Mouse (Mus musculus) adrenal gland, postnatal 4 days (tissue): ENCODE measurements around the gene Gm45837. TPM values are rescaled to one million over a fixed set of nuclear protein-coding genes. Genes with fewer than 3 reads are reported as not detected.

Source experiments
- DNase-seq, 2 experiments: peaks; one replicate each; pipeline ENCODE4 v3.0.0; 2021 to 2022; ENCODE audit warnings: low spot score in 2 of 2, mixed read lengths in 2 of 2
- total RNA-seq, 2 experiments: library from RNA; stranded (reverse); gene quantifications; 2 replicates each; pipeline ENCODE4 v1.2.3; 2021

The Gm45837 gene
- total RNA-seq, 2 experiments from 2014 or later: 7.2 to 21.2 TPM

DNA sequence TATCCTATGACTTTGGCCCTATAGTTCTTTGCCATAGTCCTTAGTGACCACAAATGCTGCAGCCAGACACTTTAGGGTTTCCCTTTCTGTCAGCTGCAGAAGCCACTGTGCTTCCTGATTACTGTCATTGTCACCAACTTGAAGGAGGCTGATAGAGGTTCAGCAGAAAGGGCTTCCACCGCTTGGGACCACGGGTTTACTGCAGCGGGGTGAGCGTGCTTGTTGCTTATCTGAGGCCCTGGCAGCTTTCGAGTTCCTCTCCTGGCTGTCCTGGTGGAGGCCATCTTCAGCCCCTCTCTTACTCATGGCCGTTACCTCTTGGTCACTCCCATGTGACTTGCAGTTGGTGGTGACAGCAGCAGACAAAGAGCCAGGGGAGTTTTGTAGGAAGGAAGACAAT is 21.4 kb upstream of the Gm45837 start:
- DNase-seq: no peak

DNA sequence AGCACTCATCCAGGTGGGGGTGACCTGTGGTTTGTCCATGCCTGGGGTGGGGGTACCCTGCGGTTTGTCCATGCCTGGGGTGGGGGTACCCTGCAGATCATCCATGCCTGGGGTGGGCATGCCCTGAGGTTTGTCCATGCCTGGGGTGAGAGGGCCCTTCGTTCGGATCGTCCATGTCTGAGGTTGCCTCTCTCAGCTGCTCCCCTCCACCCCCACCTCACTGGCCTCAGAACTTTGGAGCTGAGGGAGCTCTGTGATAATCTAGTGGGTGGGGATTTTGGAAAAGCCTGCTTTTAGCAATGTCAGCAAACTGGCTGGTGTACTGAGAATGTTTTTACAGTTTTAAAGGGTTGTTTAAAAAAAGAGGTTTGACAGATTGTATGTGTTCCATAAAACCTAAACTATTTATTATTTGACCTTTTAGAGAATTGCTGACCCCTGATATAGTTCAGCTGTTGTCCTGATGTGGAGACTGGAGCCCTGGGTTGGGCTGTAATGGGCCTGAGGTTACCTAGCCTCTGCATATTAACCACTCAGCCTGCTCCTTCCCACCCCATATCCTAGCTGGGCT is 18.7 kb upstream of the Gm45837 start:
- no peak for DNase-seq

DNA sequence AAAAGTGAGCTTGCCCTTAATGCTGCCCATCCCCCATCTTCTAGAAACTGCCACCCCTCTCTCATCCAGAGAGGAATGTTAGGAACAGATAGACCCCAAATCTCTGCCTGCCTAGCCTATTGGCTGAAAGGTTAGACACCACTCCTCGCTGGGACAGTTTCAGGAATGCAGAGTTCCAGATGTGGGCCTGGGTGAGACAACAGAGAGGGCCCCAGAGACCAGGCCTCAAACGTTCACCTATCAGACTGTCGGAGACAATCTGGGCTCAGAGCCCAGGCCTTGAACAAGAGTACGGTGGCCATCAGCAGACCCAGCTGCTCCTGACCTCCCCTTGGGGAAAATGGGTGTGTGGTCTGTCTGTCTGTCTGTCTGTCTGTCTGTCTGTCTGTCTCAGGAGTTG is 17.7 kb upstream of the Gm45837 start:
- DNase-seq: no peak

DNA sequence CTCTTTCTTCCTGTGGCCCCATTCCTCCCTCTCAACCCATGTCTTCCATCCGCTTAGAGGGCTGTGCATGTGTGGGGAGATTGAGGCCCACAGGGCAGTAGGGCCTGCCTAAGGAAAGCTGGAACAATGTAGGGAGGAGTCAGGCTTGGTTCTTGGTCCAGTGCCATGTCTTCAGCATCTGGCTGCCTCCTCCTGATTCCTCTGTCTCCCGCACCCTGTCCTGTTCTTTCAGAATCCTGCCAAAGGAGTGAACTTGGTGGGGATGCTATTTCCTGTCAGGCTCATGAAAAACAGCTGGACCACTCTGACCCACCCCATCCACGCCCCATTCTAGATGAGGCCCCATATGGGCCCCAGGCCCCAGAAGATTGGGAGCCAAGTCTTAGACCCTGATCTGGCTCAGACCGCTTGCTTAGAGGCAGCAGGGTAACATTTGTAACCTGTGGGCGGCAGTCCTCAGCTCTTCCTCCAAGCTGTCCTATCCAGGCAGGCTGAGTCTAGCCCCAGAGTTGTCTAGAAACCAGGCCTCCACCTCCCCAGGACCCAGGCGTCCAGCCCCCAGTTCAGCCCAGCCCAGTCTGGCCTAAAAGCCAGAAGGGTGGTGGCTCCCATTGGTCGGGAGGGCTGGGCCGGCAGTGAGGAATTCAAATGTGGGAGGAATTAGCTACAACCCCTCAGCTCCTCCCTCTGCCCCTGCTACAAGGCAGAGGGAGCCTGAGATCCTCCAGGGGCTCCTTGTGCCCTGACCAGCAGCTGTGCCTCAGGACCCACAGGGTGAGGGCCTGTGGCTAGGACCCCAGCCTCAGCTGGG is 16.8 kb upstream of the Gm45837 start:
- DNase-seq: no peak

DNA sequence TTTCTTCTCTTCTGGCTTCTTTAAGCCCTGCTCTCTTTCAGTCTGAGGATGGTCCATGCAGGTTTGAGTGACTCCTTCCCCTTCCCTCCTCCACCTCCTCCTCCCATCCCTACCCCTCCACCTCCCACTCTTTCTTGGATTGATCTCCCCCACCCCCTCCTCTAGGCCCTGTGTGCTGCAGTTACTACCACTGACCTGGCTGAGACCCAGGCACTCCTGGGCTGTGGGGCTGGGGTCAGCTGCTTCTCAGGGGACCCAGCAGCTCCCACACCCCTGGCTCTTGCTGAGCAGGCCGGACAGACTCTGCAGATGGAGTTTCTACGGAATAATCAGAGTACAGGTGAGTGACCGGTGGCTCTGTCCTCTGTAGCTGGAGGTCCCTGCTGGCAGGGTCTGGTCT is 16.1 kb upstream of the Gm45837 start:
- DNase-seq: no peak

DNA sequence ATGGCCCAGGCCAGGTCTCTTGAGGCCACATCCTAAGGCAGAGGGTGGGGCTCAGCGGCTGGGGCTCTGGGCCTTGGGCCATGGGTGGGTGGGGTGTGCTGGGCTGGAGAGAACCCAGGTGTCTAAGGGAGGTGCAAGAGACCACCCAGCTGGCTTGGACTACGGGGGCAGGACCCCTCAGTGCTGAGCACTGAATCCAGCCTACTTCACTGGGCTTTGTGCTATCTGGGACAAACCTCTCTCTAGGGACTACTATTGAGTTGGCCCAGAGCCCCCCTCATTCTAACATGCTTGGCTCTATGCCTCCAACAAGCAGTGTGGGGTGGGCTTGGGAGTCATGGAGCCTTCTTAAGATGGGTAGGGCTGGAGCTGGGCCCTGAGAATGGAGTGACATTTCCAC is 15.2 kb upstream of the Gm45837 start:
- no peak for DNase-seq

DNA sequence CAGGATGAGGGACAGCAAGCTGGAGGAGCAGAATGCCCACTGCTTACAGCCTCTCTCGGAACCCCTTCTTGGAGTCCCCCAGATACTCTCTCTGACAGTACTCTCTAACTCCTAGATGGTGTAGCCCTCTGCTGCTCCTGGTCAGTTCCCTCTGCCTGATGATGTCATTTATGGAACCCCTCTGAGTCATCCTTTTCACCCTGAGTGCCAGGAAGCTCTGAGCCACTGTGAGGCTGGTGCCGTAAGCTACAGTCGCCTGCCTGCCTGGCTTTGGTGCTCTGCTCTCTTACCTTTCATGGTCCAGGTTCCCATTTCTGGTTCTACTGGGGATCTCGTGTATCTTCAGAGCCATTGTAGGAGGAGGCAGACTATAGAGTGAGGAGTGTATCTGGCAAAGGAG is 13.5 kb upstream of the Gm45837 start:
- DNase-seq: no peak

DNA sequence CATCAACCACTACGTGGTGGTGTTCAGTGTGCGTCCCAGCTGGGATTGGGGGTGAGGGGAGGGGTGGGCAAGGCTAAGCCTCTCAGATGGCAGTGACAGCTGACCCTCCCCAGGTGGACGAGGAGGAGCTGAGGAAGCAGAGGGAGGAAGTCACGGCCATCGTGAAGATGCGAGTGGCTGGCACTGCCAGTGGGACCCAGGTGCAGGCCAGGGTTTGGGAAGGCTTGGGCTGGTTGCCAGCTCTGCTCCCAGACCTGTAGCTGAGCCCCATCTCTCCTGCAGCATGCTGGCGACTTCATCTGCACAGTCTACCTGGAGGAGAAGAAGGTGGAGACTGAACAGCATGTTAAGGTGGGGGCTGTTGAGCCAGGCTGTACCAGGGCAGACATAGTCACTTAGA is 9.2 kb upstream of the Gm45837 start:
- DNase-seq: no peak

DNA sequence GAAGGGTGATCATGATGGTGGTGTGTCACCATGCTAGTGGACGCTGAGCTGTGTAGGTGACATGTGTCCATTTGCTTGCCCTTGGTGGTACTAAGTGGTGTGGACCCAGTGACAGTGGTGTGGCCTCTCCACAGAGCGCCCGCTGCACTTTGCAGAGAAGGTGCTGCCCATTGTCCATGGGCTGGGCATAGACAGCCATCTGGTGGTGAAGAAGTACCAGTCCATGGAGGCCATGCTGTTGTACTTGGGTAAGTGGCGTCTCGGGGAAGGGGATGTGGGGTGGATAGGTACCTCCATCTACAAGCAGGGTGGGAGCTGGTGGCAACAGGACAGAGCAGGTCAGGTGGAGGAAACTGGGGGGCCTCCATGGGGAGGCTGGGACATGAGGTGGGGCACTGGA is 6.9 kb upstream of the Gm45837 start:
- DNase-seq: no peak

DNA sequence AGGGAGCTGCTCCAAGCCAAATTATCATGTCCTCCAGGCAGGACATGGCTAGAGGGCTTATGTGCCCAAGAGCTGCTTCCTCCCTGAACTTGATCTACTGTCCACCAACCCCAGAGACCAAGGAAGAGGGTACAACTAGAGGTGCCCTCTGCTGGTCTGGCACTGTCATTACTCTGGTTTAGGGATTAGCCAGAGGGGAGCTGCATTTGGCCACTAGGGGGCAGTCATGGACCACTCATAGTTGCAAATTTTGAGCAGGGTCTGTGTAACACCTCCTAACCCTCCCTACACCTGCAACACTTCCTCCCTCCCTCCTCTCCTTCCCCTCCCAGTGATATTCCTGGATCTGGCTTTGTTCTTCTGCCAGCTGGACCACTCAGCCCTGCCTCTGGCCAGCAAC is 2.1 kb downstream of the Gm45837 start:
- peak; percentile 71 to 76 for DNase-seq

DNA sequence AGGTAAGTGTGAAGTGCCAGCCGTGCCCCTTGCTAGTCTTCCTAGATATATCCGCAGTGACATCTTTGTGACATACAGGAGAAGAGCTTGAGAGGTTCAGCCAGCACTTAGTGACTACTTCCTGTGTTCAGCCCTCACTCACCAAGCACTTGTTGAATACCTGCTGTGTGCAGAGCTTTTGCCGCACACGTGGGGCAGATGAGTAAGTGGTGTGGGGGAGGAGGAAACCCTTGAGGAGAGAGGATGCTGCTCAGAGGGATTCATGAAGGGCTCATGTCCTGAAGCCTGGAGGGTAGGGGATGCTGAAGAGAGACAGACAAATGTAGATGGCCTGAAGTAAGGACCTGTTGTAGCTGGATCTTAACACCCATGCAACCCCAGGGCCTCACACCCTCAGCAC is 3.5 kb downstream of the Gm45837 start:
- no peak for DNase-seq

DNA sequence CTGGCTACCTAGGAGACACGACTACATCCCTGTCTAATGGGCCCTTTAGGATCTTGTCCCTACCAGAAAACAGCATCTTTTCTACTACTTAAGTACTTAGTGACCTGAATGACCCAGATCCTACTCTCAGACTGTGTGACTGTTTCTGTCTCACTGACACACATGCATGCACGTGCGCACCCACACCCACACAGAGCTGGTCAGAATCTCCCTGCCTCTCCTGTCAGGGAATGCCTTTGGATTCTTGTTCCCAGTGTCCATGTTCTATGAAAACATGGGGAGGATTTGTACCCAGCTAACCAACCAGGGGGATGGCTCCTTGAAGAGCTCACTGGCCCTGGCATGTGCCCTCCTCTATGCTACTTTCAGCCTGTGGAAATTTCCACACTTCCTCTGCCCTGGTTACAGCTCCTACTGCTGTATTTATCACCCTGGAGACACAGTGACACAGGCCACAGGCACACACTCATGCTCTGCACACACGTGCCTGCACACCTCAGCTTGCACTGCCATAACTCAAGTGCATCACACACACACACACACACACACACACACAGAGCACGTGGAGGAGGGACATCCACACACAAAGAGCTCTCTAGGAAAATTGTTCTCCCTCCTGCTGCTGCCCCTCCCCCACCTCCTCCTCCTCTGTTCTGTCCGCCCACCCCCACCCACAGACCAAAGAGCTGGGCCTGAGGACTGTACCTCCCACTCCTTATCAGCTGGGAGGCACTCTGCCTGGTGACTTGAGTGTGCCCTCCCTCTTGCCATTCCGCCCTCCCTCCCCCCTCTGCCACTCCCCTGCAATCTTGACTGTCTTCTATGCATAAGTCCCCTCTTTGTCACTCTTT is 4.2 kb downstream of the Gm45837 start:
- no peak for DNase-seq

DNA sequence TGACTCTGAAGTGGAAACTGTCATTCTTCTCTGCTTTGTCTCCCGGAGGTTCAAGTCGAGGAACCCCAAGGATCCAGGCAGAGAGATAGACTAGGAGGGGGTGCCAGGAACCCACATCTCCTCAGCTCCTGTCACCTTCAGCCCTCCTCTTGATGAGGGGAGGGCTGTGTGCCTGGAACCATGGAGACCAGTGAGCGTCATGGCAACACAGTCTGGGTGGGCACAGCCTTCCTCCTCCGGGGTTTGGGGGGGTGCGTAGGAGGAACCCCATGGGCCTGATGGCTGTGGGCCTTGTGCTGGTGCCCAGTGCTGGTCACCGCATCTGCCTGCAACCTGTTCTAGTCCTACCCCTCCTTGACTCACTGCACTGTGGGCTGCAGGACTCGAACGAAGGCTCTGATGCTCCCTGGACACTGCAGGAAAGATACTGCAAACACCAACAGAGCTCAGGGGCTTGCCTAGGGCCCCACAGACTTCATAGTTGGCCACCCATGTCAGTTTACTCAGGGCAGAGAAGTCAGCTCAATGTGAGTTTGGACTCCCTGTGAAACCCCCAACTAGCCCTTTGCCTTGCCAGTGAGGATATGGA is 4.9 kb downstream of the Gm45837 start:
- DNase-seq: no peak

DNA sequence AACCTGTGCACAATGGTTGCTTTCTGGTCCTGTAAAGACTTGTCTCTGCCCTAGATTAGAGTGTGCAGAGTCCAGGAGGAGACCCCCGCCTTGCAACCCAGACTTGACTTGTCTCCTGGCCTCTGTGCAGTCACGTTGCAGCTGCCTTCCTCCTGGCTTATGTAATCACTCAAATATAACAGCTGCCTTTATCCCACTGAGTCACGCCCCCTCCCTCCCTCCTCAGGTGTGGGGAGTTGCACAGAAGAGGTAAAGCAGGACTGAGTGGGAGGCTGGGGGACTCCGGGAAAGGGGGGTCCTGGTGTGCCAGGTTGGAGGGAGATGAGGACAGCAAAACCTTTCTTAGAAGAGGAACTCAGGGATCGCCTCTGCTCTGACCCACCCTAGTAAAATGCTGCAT is 5.7 kb downstream of the Gm45837 start:
- no peak for DNase-seq

DNA sequence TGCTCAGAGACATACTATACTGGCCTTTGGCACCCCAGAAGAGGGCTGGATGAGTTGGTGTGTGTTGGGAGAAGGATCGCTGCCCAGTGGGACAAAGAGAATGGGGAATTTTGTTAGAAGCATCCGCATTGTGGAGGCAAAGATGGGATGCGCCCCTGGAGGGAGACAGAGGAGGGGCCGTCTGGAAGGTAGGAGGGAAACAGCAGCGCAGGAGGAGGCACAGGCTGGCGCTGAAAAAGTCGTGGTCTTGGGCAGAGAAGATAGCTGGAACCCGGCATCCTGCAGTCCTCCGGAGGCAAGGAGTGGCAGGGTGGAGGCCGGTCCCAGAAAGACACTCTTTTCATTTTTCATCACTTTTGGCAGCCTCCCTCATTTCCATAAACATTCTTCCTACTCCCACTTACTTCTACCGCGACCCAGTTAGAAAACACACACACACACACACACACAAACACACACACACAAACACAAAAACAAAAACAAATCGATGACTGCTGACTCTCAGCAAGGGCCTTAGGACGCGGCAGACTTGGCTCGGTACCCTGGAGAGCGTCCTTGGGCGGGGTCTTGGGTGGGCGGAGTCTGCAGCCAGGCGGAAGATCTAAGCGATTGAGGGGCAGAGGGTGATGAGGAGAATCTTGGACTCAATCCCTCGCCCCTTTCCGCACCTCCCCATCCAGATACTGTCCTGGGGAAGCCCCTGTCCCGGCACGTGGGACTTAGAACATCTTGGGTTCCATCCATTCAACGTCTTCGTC is 8.5 kb downstream of the Gm45837 start:
- DNase-seq: no peak

DNA sequence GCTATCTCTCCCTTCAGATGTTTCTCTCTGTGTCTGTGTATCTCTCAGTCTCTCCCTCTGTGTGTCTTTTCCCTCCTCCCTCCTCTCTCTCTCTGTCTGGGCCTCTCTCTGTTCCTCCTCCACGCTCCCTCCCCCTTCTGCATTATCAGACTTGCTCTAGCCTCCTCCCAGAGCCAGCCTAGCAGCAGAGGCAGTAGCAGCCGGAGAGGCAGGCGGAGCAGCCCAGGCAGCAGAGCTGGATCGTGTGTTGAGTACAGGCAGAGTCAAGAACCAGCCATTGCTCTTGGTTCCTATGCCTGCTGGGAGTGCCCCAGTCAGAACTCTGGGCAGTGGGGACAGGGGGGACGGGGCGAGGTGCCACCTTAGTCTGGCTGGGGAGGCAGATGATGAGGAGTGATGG is 10.8 kb downstream of the Gm45837 start, which contains the start of gene Pde2a:
TSS of gene Pde2a (plus strand) at position 163 of the 400 bp plus-strand sequence.
- no peak for DNase-seq

DNA sequence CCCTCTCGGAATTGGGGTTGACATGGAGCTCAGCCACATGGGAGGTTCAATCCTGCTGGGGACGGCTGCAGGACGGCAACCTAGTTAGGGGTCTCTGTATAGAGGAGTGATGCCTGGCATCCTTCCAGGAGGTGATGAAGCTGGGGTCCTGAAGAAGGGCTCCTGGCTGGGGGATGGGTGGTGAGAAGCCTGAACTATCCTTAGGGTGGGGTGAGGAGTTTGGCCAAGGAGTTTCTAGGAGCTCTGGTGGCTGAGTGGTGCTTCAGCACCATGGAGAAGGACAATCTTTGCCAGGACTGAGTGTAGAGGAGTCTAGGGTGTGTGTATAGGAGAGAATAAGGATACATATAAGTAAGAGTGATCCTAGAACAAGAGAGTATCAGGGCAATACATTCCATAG is 11.4 kb downstream of the Gm45837 start:
- DNase-seq: no peak

DNA sequence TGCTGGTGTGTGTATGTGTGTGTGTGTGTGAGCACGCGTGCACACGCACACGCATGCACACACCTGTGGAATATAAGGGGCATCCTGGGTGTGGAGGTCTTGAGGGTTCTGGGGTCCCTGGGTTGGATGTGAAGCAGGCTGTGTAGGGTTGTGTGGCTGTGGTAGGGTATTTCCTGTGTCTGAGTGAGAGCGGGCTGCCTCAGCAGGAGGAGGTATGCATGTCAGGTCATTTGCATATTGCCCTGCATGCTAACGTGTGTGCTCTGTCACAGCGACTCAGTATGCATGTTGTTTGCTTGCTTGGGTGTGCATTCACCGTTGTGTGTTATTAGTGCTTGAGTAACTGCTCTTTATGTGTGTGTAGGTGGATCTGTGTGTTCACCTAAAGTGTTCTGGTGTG is 12.0 kb downstream of the Gm45837 start:
- DNase-seq: no peak

DNA sequence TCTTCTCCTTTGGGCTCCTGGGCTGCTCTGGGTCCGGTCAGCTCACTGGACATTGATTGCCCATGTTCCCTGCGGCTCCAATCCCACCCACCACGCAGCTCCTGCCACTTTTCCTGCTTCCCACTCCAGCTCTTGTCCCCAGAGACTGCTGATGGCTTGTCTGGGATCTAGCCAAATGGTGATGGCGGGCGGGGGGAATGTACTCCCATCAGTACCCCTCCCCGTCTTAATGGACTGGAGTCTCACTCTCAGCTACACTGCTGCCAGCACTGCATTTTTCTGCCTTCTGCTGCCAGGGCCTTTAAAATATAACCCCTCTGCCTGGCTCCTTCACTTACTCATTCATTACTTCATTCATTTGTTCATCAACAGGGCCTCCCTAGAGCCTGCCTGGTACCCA is 13.3 kb downstream of the Gm45837 start:
- no peak for DNase-seq

DNA sequence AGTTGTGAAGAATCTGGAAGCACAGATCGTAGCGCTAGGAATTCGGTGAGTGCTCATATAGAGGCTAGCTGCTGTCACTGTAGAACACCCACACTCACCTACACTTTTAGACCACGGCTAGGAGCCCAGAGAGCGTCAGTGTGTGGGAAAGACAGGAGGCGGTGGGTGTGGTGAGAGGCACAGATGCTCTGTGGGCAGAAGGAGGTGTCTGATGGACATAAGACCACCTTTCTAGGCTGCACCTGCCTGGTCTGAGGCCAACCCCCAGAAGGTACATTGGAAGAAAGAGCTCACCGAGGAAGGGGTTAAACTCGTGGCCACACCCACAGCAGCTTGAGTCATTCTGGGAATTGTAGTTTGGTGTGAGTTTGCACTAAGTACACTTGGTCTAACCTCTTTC is 16.0 kb downstream of the Gm45837 start:
- no peak for DNase-seq

DNA sequence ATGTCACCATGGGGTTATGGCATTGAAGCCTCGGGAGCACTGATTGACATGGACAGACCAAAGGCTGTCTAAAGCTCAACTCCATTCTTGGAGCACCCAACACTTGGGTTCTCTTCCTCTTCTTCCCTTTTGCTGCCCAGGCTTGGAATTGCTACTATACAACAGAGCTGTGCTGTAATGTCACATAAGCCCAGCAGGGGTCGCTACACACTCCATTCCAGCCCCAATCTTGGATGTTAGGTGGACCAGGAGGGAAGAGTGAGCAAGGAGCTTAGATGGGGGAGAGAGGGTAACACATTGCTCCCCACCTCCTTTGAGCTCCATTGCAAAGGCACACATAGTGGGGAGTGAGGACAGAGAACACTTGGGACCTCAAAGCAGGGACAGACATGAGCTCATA is 17.1 kb downstream of the Gm45837 start:
- DNase-seq: no peak
